Mouse (Mus musculus): ENCODE results near the gene Olfr1199. TPM values are rescaled to one million over a fixed set of nuclear protein-coding genes. Genes with fewer than 3 reads are reported as not detected.

The Olfr1199 gene
- not detected in 2 replicates for polyA plus RNA-seq (2015; fragmentation: Nextera tagmentation; extraction: Ambion mirVana)

GRCm38 (mm10) chr2:88760369-88760768 lies at the start of gene Olfr1199:
Olfr1199 (minus strand) TSS chr2:88760469.
- Histone ChIP-seq H3K4me1 (replicated peaks; ENCODE audit: control insufficient read depth, insufficient read depth, low read length) (no peaks in the 10 kb centered on the region), H3K4me2 (replicated peaks; ENCODE audit: low read depth) (no peak within 1 kb of the TSS), H3K4me3 (ENCODE audit: low read depth, low read length) (no peak within 1 kb of the TSS), H3K9ac (ENCODE audit: low read depth, low read length) (no peak within 1 kb of the TSS), H3K36me3 (ENCODE audit: control insufficient read depth, insufficient read depth) (no peaks in the 10 kb centered on the region), H3K27me3 (replicated peaks; ENCODE audit: control insufficient read depth, insufficient read depth, low read length) (no peaks in the 10 kb centered on the region), H3K9me3 (ENCODE audit: control insufficient read depth) (no peaks in the 10 kb centered on the region), H3K27ac (ENCODE audit: low read depth, low read length) (no peak within 1 kb of the TSS)
- ATAC-seq = no peak
- 90% methylated on average over 2 of the region's 2 CpGs for WGBS
- no peak for TF ChIP-seq CTCF (IDR thresholded peaks at IDR 0.05; ENCODE audit: low read depth)

- H3K27me3 ChIP-seq (replicated peaks; ENCODE audit: control insufficient read depth, insufficient read depth, low read length) = no peaks in the 10 kb centered on the region
- no peak within 1 kb of the TSS for H3K4me3 ChIP-seq (ENCODE audit: low read depth, low read length)
- H3K27ac ChIP-seq (ENCODE audit: low read depth, low read length) = no peak within 1 kb of the TSS
- ATAC-seq = no peak
- H3K9ac ChIP-seq (ENCODE audit: low read depth, low read length) = no peak within 1 kb of the TSS
- H3K9me3 ChIP-seq (ENCODE audit: control insufficient read depth) = no peaks in the 10 kb centered on the region
- no peaks in the 10 kb centered on the region for H3K36me3 ChIP-seq (ENCODE audit: control insufficient read depth, insufficient read depth)
- H3K4me2 ChIP-seq (replicated peaks; ENCODE audit: low read depth) = no peak within 1 kb of the TSS
- H3K4me1 ChIP-seq (replicated peaks; ENCODE audit: control insufficient read depth, insufficient read depth, low read length) = no peaks in the 10 kb centered on the region
- 74% methylated on average over 6 of the region's 6 CpGs for WGBS
- TF ChIP-seq CTCF (IDR thresholded peaks at IDR 0.05; ENCODE audit: low read depth) = no peak
These were observed 32.5 kb upstream of the Olfr1199 start, which contains the start of gene Olfr1201 for GRCm38 (mm10) chr2:88792736-88793135. Olfr1201 (plus strand) TSS chr2:88793036.

GRCm38 (mm10) chr2:88770388-88770787 lies 10.1 kb upstream of the Olfr1199 start, which contains the start of gene Olfr1200:
Olfr1200 (minus strand) TSS chr2:88770488.
- WGBS = 75% methylated on average over 2 of the region's 2 CpGs
- no peaks in the 10 kb centered on the region for H3K36me3 ChIP-seq (ENCODE audit: control insufficient read depth, insufficient read depth)
- no peaks in the 10 kb centered on the region for H3K4me1 ChIP-seq (replicated peaks; ENCODE audit: control insufficient read depth, insufficient read depth, low read length)
- H3K27ac ChIP-seq (ENCODE audit: low read depth, low read length) = no peak within 1 kb of the TSS
- H3K4me2 ChIP-seq (replicated peaks; ENCODE audit: low read depth) = no peak within 1 kb of the TSS
- ATAC-seq = no peak
- TF ChIP-seq CTCF (IDR thresholded peaks at IDR 0.05; ENCODE audit: low read depth) = no peak
- no peak within 1 kb of the TSS for H3K4me3 ChIP-seq (ENCODE audit: low read depth, low read length)
- no peaks in the 10 kb centered on the region for H3K9me3 ChIP-seq (ENCODE audit: control insufficient read depth)
- H3K9ac ChIP-seq (ENCODE audit: low read depth, low read length) = no peak within 1 kb of the TSS
- H3K27me3 ChIP-seq (replicated peaks; ENCODE audit: control insufficient read depth, insufficient read depth, low read length) = no peaks in the 10 kb centered on the region

GRCm38 (mm10) chr2:88751270-88751669 lies 9.0 kb downstream of the Olfr1199 start, which contains the start of gene Olfr1198:
Olfr1198 (minus strand) TSS chr2:88751370.
- TF ChIP-seq CTCF (IDR thresholded peaks at IDR 0.05; ENCODE audit: low read depth) = no peak
- ATAC-seq = no peak
- H3K9me3 ChIP-seq (ENCODE audit: control insufficient read depth) = no peaks in the 10 kb centered on the region
- H3K4me3 ChIP-seq (ENCODE audit: low read depth, low read length) = no peak within 1 kb of the TSS
- 96% methylated on average over 2 of the region's 2 CpGs for WGBS
- no peaks in the 10 kb centered on the region for H3K36me3 ChIP-seq (ENCODE audit: control insufficient read depth, insufficient read depth)
- no peaks in the 10 kb centered on the region for H3K4me1 ChIP-seq (replicated peaks; ENCODE audit: control insufficient read depth, insufficient read depth, low read length)
- no peak within 1 kb of the TSS for H3K4me2 ChIP-seq (replicated peaks; ENCODE audit: low read depth)
- no peak within 1 kb of the TSS for H3K9ac ChIP-seq (ENCODE audit: low read depth, low read length)
- H3K27me3 ChIP-seq (replicated peaks; ENCODE audit: control insufficient read depth, insufficient read depth, low read length) = no peaks in the 10 kb centered on the region
- no peak within 1 kb of the TSS for H3K27ac ChIP-seq (ENCODE audit: low read depth, low read length)

GRCm38 (mm10) chr2:88743379-88743778 lies 16.9 kb downstream of the Olfr1199 start:
- Histone ChIP-seq H3K9ac (ENCODE audit: low read depth, low read length) (no peak overlapping the region), H3K4me1 (replicated peaks; ENCODE audit: control insufficient read depth, insufficient read depth, low read length) (no peaks in the 10 kb centered on the region), H3K9me3 (ENCODE audit: control insufficient read depth) (no peaks in the 10 kb centered on the region), H3K4me3 (ENCODE audit: low read depth, low read length) (no peak overlapping the region), H3K27me3 (replicated peaks; ENCODE audit: control insufficient read depth, insufficient read depth, low read length) (no peaks in the 10 kb centered on the region), H3K27ac (ENCODE audit: low read depth, low read length) (no peak overlapping the region), H3K4me2 (replicated peaks; ENCODE audit: low read depth) (no peak overlapping the region), H3K36me3 (ENCODE audit: control insufficient read depth, insufficient read depth) (no peaks in the 10 kb centered on the region)
- ATAC-seq = no peak
- WGBS = 68% methylated on average over 3 of the region's 3 CpGs
- no peak for TF ChIP-seq CTCF (IDR thresholded peaks at IDR 0.05; ENCODE audit: low read depth)

- no peaks in the 10 kb centered on the region for H3K27me3 ChIP-seq (replicated peaks; ENCODE audit: control insufficient read depth, insufficient read depth, low read length)
- 75% methylated on average over 1 of the region's 1 CpGs for WGBS
- no peaks in the 10 kb centered on the region for H3K36me3 ChIP-seq (ENCODE audit: control insufficient read depth, insufficient read depth)
- H3K9ac ChIP-seq (ENCODE audit: low read depth, low read length) = no peak within 1 kb of the TSS
- TF ChIP-seq CTCF (IDR thresholded peaks at IDR 0.05; ENCODE audit: low read depth) = no peak
- ATAC-seq = no peak
- H3K9me3 ChIP-seq (ENCODE audit: control insufficient read depth) = no peaks in the 10 kb centered on the region
- no peaks in the 10 kb centered on the region for H3K4me1 ChIP-seq (replicated peaks; ENCODE audit: control insufficient read depth, insufficient read depth, low read length)
- no peak within 1 kb of the TSS for H3K4me2 ChIP-seq (replicated peaks; ENCODE audit: low read depth)
- H3K27ac ChIP-seq (ENCODE audit: low read depth, low read length) = no peak within 1 kb of the TSS
- no peak within 1 kb of the TSS for H3K4me3 ChIP-seq (ENCODE audit: low read depth, low read length)
These were observed 28.0 kb downstream of the Olfr1199 start, which contains the start of gene Olfr1197 for GRCm38 (mm10) chr2:88732266-88732665. Olfr1197 (minus strand) TSS chr2:88732366.

GRCm38 (mm10) chr2:88704497-88704896 lies 55.8 kb downstream of the Olfr1199 start, which contains the start of gene Olfr1196:
Olfr1196 (minus strand) TSS chr2:88704597.
- no peak within 1 kb of the TSS for H3K9ac ChIP-seq (ENCODE audit: low read depth, low read length)
- H3K4me2 ChIP-seq (replicated peaks; ENCODE audit: low read depth) = no peak within 1 kb of the TSS
- TF ChIP-seq CTCF (IDR thresholded peaks at IDR 0.05; ENCODE audit: low read depth) = no peak
- H3K36me3 ChIP-seq (ENCODE audit: control insufficient read depth, insufficient read depth) = no peaks in the 10 kb centered on the region
- 77% methylated on average over 2 of the region's 2 CpGs for WGBS
- no peaks in the 10 kb centered on the region for H3K4me1 ChIP-seq (replicated peaks; ENCODE audit: control insufficient read depth, insufficient read depth, low read length)
- H3K27me3 ChIP-seq (replicated peaks; ENCODE audit: control insufficient read depth, insufficient read depth, low read length) = no peaks in the 10 kb centered on the region
- H3K4me3 ChIP-seq (ENCODE audit: low read depth, low read length) = no peak within 1 kb of the TSS
- no peak within 1 kb of the TSS for H3K27ac ChIP-seq (ENCODE audit: low read depth, low read length)
- H3K9me3 ChIP-seq (ENCODE audit: control insufficient read depth) = no peaks in the 10 kb centered on the region
- ATAC-seq = no peak

Other genes starting within 250 kb of the Olfr1199 start
- not detected in 2 replicates for gene Olfr1186, start 241.9 kb downstream of the Olfr1199 start, polyA plus RNA-seq (2015; fragmentation: Nextera tagmentation; extraction: Ambion mirVana)
- gene Olfr1188, start 203.5 kb downstream of the Olfr1199 start, polyA plus RNA-seq (2015; fragmentation: Nextera tagmentation; extraction: Ambion mirVana) = not detected in 2 replicates
- not detected in 2 replicates for gene Olfr1189, start 174.0 kb downstream of the Olfr1199 start, polyA plus RNA-seq (2015; fragmentation: Nextera tagmentation; extraction: Ambion mirVana)
- gene Olfr1191-ps1, start 119.9 kb downstream of the Olfr1199 start, polyA plus RNA-seq (2015; fragmentation: Nextera tagmentation; extraction: Ambion mirVana) = not detected in 2 replicates
- gene Olfr1192-ps1, start 112.0 kb downstream of the Olfr1199 start, polyA plus RNA-seq (2015; fragmentation: Nextera tagmentation; extraction: Ambion mirVana) = not detected in 2 replicates
- not detected in 2 replicates for gene Olfr1193, start 84.8 kb downstream of the Olfr1199 start, polyA plus RNA-seq (2015; fragmentation: Nextera tagmentation; extraction: Ambion mirVana)
- gene Olfr1195, start 71.3 kb downstream of the Olfr1199 start, polyA plus RNA-seq (2015; fragmentation: Nextera tagmentation; extraction: Ambion mirVana) = not detected in 2 replicates
- gene Olfr1196, start 55.9 kb downstream of the Olfr1199 start, polyA plus RNA-seq (2015; fragmentation: Nextera tagmentation; extraction: Ambion mirVana) = not detected in 2 replicates
- not detected in 2 replicates for gene Olfr1197, start 28.1 kb downstream of the Olfr1199 start, polyA plus RNA-seq (2015; fragmentation: Nextera tagmentation; extraction: Ambion mirVana)
- gene Olfr1198, start 9.1 kb downstream of the Olfr1199 start, polyA plus RNA-seq (2015; fragmentation: Nextera tagmentation; extraction: Ambion mirVana) = not detected in 2 replicates
- not detected in 2 replicates for gene Olfr1200, start 10.0 kb upstream of the Olfr1199 start, polyA plus RNA-seq (2015; fragmentation: Nextera tagmentation; extraction: Ambion mirVana)
- gene Olfr1201, start 32.6 kb upstream of the Olfr1199 start, polyA plus RNA-seq (2015; fragmentation: Nextera tagmentation; extraction: Ambion mirVana) = not detected in 2 replicates
- not detected in 2 replicates for gene Olfr1202, start 54.0 kb upstream of the Olfr1199 start, polyA plus RNA-seq (2015; fragmentation: Nextera tagmentation; extraction: Ambion mirVana)
- not detected in 2 replicates for gene Olfr1205, start 69.3 kb upstream of the Olfr1199 start, polyA plus RNA-seq (2015; fragmentation: Nextera tagmentation; extraction: Ambion mirVana)
- gene Olfr1204, start 88.8 kb upstream of the Olfr1199 start, polyA plus RNA-seq (2015; fragmentation: Nextera tagmentation; extraction: Ambion mirVana) = not detected in 2 replicates
- gene Olfr1206, start 102.8 kb upstream of the Olfr1199 start, polyA plus RNA-seq (2015; fragmentation: Nextera tagmentation; extraction: Ambion mirVana) = not detected in 2 replicates
- not detected in 2 replicates for gene Olfr1208, start 141.8 kb upstream of the Olfr1199 start, polyA plus RNA-seq (2015; fragmentation: Nextera tagmentation; extraction: Ambion mirVana)
- gene Olfr1209, start 154.7 kb upstream of the Olfr1199 start, polyA plus RNA-seq (2015; fragmentation: Nextera tagmentation; extraction: Ambion mirVana) = not detected in 2 replicates
- not detected in 2 replicates for gene Olfr1211, start 177.6 kb upstream of the Olfr1199 start, polyA plus RNA-seq (2015; fragmentation: Nextera tagmentation; extraction: Ambion mirVana)
- not detected in 2 replicates for gene Olfr1212, start 193.5 kb upstream of the Olfr1199 start, polyA plus RNA-seq (2015; fragmentation: Nextera tagmentation; extraction: Ambion mirVana)
- gene Gm13762, start 219.8 kb upstream of the Olfr1199 start, polyA plus RNA-seq (2015; fragmentation: Nextera tagmentation; extraction: Ambion mirVana) = not detected in 2 replicates
- not detected in 2 replicates for gene Olfr1214, start 232.2 kb upstream of the Olfr1199 start, polyA plus RNA-seq (2015; fragmentation: Nextera tagmentation; extraction: Ambion mirVana)
- not detected in 2 replicates for gene Olfr1215, start 246.5 kb upstream of the Olfr1199 start, polyA plus RNA-seq (2015; fragmentation: Nextera tagmentation; extraction: Ambion mirVana)

Data from intestine, postnatal 0 days (tissue).